Mouse (Mus musculus) layer of hippocampus, adult 8-10 months (tissue): ENCODE measurements around the gene BC049762. TPM values are rescaled to one million over a fixed set of nuclear protein-coding genes. Genes with fewer than 3 reads are reported as not detected.

Experiments used
- DNase-seq, 2 experiments: peaks; one replicate each; pipeline ENCODE4 v3.0.0; 2022; ENCODE audit warnings: low spot score in 2 of 2
- total RNA-seq, 4 experiments: library from RNA; stranded (reverse); gene quantifications; 2 replicates each; pipeline ENCODE4 v1.2.4; 2022

BC049762 gene
- total RNA-seq, 4 experiments from 2014 or later = 0.87 TPM; not detected in 3

GRCm38 (mm10) chr11:51219396-51219980 lies 43.4 kb downstream of the BC049762 start:
- DNase-seq = no peak

GRCm38 (mm10) chr11:51214021-51214420 lies 48.8 kb downstream of the BC049762 start:
- no peak for DNase-seq

GRCm38 (mm10) chr11:51211426-51211825 lies 51.4 kb downstream of the BC049762 start:
- DNase-seq = no peak

- no peak for DNase-seq
These were observed 55.1 kb downstream of the BC049762 start for GRCm38 (mm10) chr11:51207758-51208157.

Other genes starting within 250 kb of the BC049762 start
- gene Olfr54, start 248.8 kb downstream of the BC049762 start, total RNA-seq = not detected
- not detected for gene Olfr1375, start 214.9 kb downstream of the BC049762 start, total RNA-seq
- gene Zfp354a, start 203.8 kb downstream of the BC049762 start, total RNA-seq = 10 to 100 TPM in 2 of 4 experiments, 1 to 10 TPM in 2; 9.0 to 10.6 (median 10.0) TPM
- not detected for gene Gm12569, start 42.6 kb downstream of the BC049762 start, total RNA-seq
- gene Clk4, start 1.3 kb downstream of the BC049762 start, total RNA-seq = 100 to 1,000 TPM; 121 to 149 (median 129) TPM
- gene Col23a1, start 26.9 kb upstream of the BC049762 start, total RNA-seq = 10 to 100 TPM in 1 of 4 experiments, 1 to 10 TPM in 3; 8.4 to 11.8 (median 9.5) TPM